Mouse (Mus musculus) monocyte, adult 2 months (primary cell): ENCODE data around the gene Oas1d.

ENCODE experiments used
- DNase-seq, 2 experiments: peaks; one replicate each; pipeline ENCODE4 v3.0.0; 2022; ENCODE audit warnings: low spot score in 2 of 2, low read depth in 1 of 2

The Oas1d gene

DNA sequence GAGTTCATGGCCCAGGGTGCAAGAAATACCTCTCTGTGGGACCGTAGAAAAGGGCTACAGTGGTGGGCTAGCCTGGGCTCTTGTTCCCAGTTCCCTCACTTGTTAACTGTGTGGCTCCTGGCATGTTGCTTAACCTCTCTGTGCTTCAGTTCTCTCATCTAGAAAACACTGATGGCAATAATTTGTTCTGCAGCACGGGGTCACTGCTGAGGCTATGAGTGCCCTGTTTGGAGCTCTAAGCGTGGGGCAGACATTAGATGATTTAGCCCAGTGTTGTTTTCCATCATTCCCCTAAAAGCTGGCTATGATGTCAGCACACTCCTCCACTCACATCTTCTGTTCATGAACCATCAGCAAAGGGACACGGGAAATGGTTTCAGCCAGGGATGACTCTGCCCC, 53.8 kb downstream of the Oas1d start:
- no peak for DNase-seq

- DNase-seq = no peak
Observed at GRCm38 (mm10) chr5:120968799-120969198, 54.5 kb downstream of the Oas1d start.

DNA sequence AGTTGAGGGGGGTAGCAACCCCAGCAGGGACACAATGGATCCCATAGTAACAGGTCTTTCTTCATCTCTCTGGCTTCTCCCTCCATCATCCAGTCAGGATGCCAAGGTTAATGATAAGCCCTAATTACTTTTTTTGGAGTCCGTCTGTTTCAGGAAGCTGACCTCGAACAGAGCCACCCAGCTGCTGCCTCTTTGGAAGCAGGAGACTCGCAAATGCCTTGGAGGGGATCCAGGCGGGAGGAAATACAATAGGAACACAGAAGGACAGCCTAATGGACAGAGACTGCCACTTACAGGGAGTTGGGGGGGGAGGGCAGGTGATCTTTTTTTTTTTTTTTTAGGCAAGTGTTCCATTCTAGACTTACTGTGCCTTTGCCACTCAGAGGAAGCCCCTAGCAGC, 55.4 kb downstream of the Oas1d start:
- DNase-seq = no peak
